Mouse (Mus musculus) lung, adult 2 months (tissue): ENCODE data around the gene Zfp57.

Source experiments
- CTCF ChIP-seq: fragments of 200-500 bp; IDR thresholded peaks from 2 replicates; pipeline ENCODE4 v1.5.1; 2011; ENCODE audit warnings: mild to moderate bottlenecking, low read length, control low read depth; ENCODE audit not compliant: insufficient read depth
- POLR2A ChIP-seq: fragments of 200-500 bp; IDR thresholded peaks from 2 replicates; pipeline ENCODE4 v1.6.1; 2011; ENCODE audit warnings: low read depth, mild to moderate bottlenecking, control low read depth, low read length, borderline replicate concordance; ENCODE audit errors: extremely low read depth

- no peak for TF ChIP-seq CTCF
- TF ChIP-seq POLR2A = no peak
Observed at GRCm38 (mm10) chr17:37002364-37003330, 1.7 kb downstream of the Zfp57 start.
